Mouse (Mus musculus): ENCODE data around the gene Mtg1.

DNA sequence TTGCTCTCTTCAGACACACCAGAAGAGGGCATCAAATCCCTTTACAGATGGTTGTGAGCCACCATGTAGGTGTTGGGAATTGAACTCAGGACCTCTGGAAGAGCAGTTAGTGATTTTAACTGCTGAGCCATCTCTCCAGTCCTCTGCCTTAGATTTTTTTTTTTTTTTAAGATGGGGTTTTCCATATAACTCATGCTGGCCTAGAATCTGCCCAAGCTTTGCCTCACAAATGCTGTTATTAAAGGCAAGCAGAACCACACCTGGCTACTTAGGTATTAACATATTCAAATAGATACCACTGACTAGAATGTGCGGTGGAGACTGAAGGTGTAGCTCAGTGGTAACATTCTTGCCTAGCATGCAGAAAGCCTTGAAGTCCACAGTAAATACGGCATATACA, 16.9 kb upstream of the Mtg1 start:
- TF ChIP-seq POLR2A (IDR thresholded peaks at IDR 0.05; ENCODE audit: borderline replicate concordance, extremely low read depth, insufficient read depth, insufficient read length, poor library complexity, severe bottlenecking) (no peak), CTCF (IDR thresholded peaks at IDR 0.05; ENCODE audit: borderline replicate concordance, extremely low read depth, insufficient read depth, insufficient read length) (no peak)
